Mouse (Mus musculus): ENCODE data around the gene Clic3. TPM values are rescaled to one million over a fixed set of nuclear protein-coding genes. Genes with fewer than 3 reads are reported as not detected.

Gene Clic3
- total RNA-seq, 1 experiment = 1.5 TPM

DNA sequence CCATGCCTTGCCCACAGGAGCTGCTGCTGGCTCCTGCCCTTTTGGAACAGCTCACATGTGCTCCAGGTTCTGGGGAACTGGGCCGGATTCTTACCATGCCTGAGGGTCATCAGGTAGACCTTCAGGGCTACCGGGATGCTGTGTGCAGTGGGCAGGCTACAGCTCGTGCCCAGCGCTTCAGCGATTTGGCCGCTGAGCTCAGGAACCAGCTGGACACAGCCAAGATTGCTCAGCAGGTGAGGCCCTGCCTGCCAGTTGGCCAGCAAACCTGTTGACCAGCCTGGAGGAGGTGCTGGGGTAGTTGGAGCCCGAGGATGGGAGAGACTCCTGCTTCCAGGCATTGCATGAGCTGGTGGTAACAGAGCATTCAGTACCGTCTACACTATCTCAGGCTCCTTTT lies 22.3 kb upstream of the Clic3 start:
- no peak overlapping the region for H3K9ac ChIP-seq (ENCODE audit: insufficient read depth, low read depth, low read length, poor library complexity, severe bottlenecking)
- TF ChIP-seq ZNF384 (IDR thresholded peaks at IDR 0.05; ENCODE audit: low read depth, low read length) = no peak
- TF ChIP-seq MAFK (IDR thresholded peaks at IDR 0.05; ENCODE audit: insufficient read depth, low read depth, low read length) = no peak
- TF ChIP-seq HCFC1 (IDR thresholded peaks at IDR 0.05; ENCODE audit: borderline replicate concordance, insufficient read depth, low read length) = no peak
- TF ChIP-seq CHD2 (IDR thresholded peaks at IDR 0.05; ENCODE audit: low read depth, low read length) = no peak
- no peak for TF ChIP-seq ZC3H11A (IDR thresholded peaks at IDR 0.05; ENCODE audit: borderline replicate concordance, low read depth, low read length)
- no peak for DNase-seq (ENCODE audit: low read depth, low spot score)
- H3K27ac ChIP-seq (ENCODE audit: insufficient read depth, low read depth, low read length, poor library complexity, severe bottlenecking) = no peak overlapping the region
- H3K4me1 ChIP-seq (ENCODE audit: control insufficient read depth in 2 of 2, insufficient read depth in 2 of 2, low read length in 2 of 2, poor library complexity in 1 of 2) = peaks cover 0 to 5% of the 10 kb centered on the region in 2 experiments; a peak in 1 of 4 replicates
- no peak overlapping the region for H3K4me3 ChIP-seq (ENCODE audit: insufficient read depth in 1 of 2, low read depth in 1 of 2, low read length in 2 of 2, poor library complexity in 1 of 2, severe bottlenecking in 1 of 2)
- in situ Hi-C loops (cut with MboI; ENCODE audit: low sequenced_read_pairs in 2 of 2, unreplicated experiment in 2 of 2) = no loop called here
- H3K36me3 ChIP-seq (ENCODE audit: control insufficient read depth, insufficient read depth, low read length, poor library complexity, severe bottlenecking) = peaks cover 27% of the 10 kb centered on the region; the same call in 1 of the 2 replicates
- no peaks in the 10 kb centered on the region for H3K9me3 ChIP-seq (ENCODE audit: control insufficient read depth, insufficient read depth, low read depth, low read length)

DNA sequence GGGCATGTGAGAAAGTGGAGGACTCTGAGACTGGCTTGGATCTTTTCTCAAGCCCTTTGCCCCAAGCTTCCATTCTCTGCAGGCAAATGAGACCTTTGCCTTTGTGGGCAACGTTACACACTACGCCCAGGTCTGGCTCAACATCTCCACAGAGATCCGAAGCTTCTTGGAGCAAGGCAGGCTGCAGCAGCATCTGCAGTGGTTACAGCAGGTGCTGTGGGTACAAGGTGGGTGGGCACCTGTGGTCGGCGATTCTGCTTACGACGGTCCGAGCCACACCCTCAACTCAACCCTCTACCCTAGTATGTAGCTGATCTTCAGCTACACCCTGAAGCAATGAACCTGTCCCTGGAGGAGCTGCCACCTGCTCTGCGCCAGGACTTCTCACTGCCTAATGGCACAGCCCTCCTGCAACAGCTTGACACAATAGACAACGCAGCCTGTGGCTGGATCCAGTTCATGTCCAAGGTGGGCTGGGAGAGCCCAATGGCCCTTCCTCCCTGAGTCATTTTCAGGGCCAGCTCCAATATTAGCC lies 20.3 kb upstream of the Clic3 start:
- TF ChIP-seq MAFK (IDR thresholded peaks at IDR 0.05; ENCODE audit: insufficient read depth, low read depth, low read length) (no peak), HCFC1 (IDR thresholded peaks at IDR 0.05; ENCODE audit: borderline replicate concordance, insufficient read depth, low read length) (no peak), ZNF384 (IDR thresholded peaks at IDR 0.05; ENCODE audit: low read depth, low read length) (no peak), ZC3H11A (IDR thresholded peaks at IDR 0.05; ENCODE audit: borderline replicate concordance, low read depth, low read length) (no peak), CHD2 (IDR thresholded peaks at IDR 0.05; ENCODE audit: low read depth, low read length) (no peak)
- no peak overlapping the region for H3K9ac ChIP-seq (ENCODE audit: insufficient read depth, low read depth, low read length, poor library complexity, severe bottlenecking)
- H3K4me1 ChIP-seq (ENCODE audit: control insufficient read depth in 2 of 2, insufficient read depth in 2 of 2, low read length in 2 of 2, poor library complexity in 1 of 2) = peaks cover 0 to 3% of the 10 kb centered on the region in 2 experiments; a peak in 1 of 4 replicates
- no peak overlapping the region for H3K27ac ChIP-seq (ENCODE audit: insufficient read depth, low read depth, low read length, poor library complexity, severe bottlenecking)
- in situ Hi-C loops (cut with MboI; ENCODE audit: low sequenced_read_pairs in 2 of 2, unreplicated experiment in 2 of 2) = no loop called here
- peaks cover 27% of the 10 kb centered on the region; the same call in 1 of the 2 replicates for H3K36me3 ChIP-seq (ENCODE audit: control insufficient read depth, insufficient read depth, low read length, poor library complexity, severe bottlenecking)
- no peaks in the 10 kb centered on the region for H3K9me3 ChIP-seq (ENCODE audit: control insufficient read depth, insufficient read depth, low read depth, low read length)
- no peak for DNase-seq (ENCODE audit: low read depth, low spot score)
- H3K4me3 ChIP-seq (ENCODE audit: insufficient read depth in 1 of 2, low read depth in 1 of 2, low read length in 2 of 2, poor library complexity in 1 of 2, severe bottlenecking in 1 of 2) = no peak overlapping the region

DNA sequence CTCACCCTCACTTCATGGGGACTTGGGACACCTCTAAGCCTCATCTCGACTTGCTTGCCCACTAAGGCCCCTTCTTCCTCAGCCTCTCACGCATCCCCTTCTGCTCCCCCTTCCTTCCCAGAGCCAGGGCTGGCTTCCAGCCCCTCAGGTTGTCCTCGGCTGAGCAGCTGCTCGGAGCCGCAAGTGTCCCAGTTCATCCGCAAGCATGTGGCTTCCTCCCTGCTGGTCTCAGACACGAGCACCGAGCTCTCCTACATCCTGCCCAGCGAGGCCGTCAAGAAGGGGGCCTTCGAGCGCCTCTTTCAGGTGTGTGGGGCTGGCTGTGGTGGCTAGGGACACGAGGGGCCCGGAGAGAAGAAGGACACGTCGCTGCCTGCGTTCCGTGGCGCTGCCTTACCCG lies 15.6 kb upstream of the Clic3 start:
- no peak for DNase-seq (ENCODE audit: low read depth, low spot score)
- TF ChIP-seq HCFC1 (IDR thresholded peaks at IDR 0.05; ENCODE audit: borderline replicate concordance, insufficient read depth, low read length) (no peak), CHD2 (IDR thresholded peaks at IDR 0.05; ENCODE audit: low read depth, low read length) (no peak), MAFK (IDR thresholded peaks at IDR 0.05; ENCODE audit: insufficient read depth, low read depth, low read length) (no peak), ZNF384 (IDR thresholded peaks at IDR 0.05; ENCODE audit: low read depth, low read length) (no peak), ZC3H11A (IDR thresholded peaks at IDR 0.05; ENCODE audit: borderline replicate concordance, low read depth, low read length) (no peak)
- Histone ChIP-seq H3K4me3 (ENCODE audit: insufficient read depth in 1 of 2, low read depth in 1 of 2, low read length in 2 of 2, poor library complexity in 1 of 2, severe bottlenecking in 1 of 2) (no peak overlapping the region), H3K36me3 (ENCODE audit: control insufficient read depth, insufficient read depth, low read length, poor library complexity, severe bottlenecking) (peaks cover 33% of the 10 kb centered on the region; the same call in 1 of the 2 replicates), H3K4me1 (ENCODE audit: control insufficient read depth in 2 of 2, insufficient read depth in 2 of 2, low read length in 2 of 2, poor library complexity in 1 of 2) (peaks cover 0 to 3% of the 10 kb centered on the region in 2 experiments; a peak in 1 of 4 replicates), H3K9me3 (ENCODE audit: control insufficient read depth, insufficient read depth, low read depth, low read length) (no peaks in the 10 kb centered on the region), H3K9ac (ENCODE audit: insufficient read depth, low read depth, low read length, poor library complexity, severe bottlenecking) (no peak overlapping the region), H3K27ac (ENCODE audit: insufficient read depth, low read depth, low read length, poor library complexity, severe bottlenecking) (no peak overlapping the region)
- in situ Hi-C loops (cut with MboI; ENCODE audit: low sequenced_read_pairs in 2 of 2, unreplicated experiment in 2 of 2) = no loop called here

DNA sequence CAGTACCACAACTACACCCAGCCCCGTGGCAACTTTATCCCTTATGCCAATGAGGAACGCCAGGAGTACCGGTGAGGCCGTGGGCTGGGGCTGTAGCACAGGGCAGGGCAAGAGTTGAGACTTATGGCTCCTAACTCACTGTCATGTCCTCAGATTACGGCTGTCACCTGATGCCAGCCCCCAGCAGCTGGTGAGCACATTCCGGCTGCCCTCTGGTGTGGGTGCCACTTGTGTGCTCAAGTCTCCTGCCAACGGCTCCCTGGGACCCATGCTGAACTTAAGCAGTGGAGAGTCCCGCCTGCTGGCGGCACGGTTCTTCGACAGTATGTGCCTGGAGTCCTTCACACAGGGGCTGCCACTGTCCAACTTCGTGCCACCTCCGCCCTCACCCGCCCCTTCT lies 14.0 kb upstream of the Clic3 start:
- TF ChIP-seq HCFC1 (IDR thresholded peaks at IDR 0.05; ENCODE audit: borderline replicate concordance, insufficient read depth, low read length) = no peak
- no peak for TF ChIP-seq ZC3H11A (IDR thresholded peaks at IDR 0.05; ENCODE audit: borderline replicate concordance, low read depth, low read length)
- TF ChIP-seq MAFK (IDR thresholded peaks at IDR 0.05; ENCODE audit: insufficient read depth, low read depth, low read length) = no peak
- no peak for TF ChIP-seq ZNF384 (IDR thresholded peaks at IDR 0.05; ENCODE audit: low read depth, low read length)
- TF ChIP-seq CHD2 (IDR thresholded peaks at IDR 0.05; ENCODE audit: low read depth, low read length) = no peak
- DNase-seq (ENCODE audit: low read depth, low spot score) = no peak
- Histone ChIP-seq H3K9me3 (ENCODE audit: control insufficient read depth, insufficient read depth, low read depth, low read length) (no peaks in the 10 kb centered on the region), H3K4me3 (ENCODE audit: insufficient read depth in 1 of 2, low read depth in 1 of 2, low read length in 2 of 2, poor library complexity in 1 of 2, severe bottlenecking in 1 of 2) (no peak overlapping the region), H3K9ac (ENCODE audit: insufficient read depth, low read depth, low read length, poor library complexity, severe bottlenecking) (no peak overlapping the region), H3K27ac (ENCODE audit: insufficient read depth, low read depth, low read length, poor library complexity, severe bottlenecking) (no peak overlapping the region), H3K36me3 (ENCODE audit: control insufficient read depth, insufficient read depth, low read length, poor library complexity, severe bottlenecking) (peaks cover 25% of the 10 kb centered on the region; the same call in 1 of the 2 replicates), H3K4me1 (ENCODE audit: control insufficient read depth in 2 of 2, insufficient read depth in 2 of 2, low read length in 2 of 2, poor library complexity in 1 of 2) (peaks cover 0 to 10% of the 10 kb centered on the region in 2 experiments; a peak in 1 of 4 replicates)
- in situ Hi-C loops (cut with MboI; ENCODE audit: low sequenced_read_pairs in 2 of 2, unreplicated experiment in 2 of 2) = no loop called here

Data from ES-E14 (cell line).